ENCODE assay signal across 31 mouse cellular contexts in genomic region chr13:41377011-41377431, GRCm38 (mm10).
DNase-seq lines count a peak whose midpoint lies in the region; ATAC-seq and TF ChIP-seq lines count a peak whose summit lies in the region.
"Had no signal": no experiment of that assay in that cellular context is flagged by ENCODE, and none has a peak within 500 bp of the region (broad histone marks: within the 10 kb centered on the region; RNA-seq: fewer than 3 reads in every experiment).

No protein-coding gene starts in this region.

- no peak overlapping the region for H3K27ac ChIP-seq in kidney, postnatal 0 days
- no peak overlapping the region; the same call in 1 of the 2 replicates for H3K27ac ChIP-seq in embryonic facial prominence, embryonic 10.5 days (replicated peaks)
- no peak overlapping the region for H3K27ac ChIP-seq in forebrain, embryonic 14.5 days (ENCODE audit: low read depth, low read length)
- H3K27ac ChIP-seq: hindbrain, embryonic 15.5 days; liver, embryonic 12.5 days; neural tube, embryonic 13.5 days; stomach, embryonic 15.5 days had no signal

- no peak for ATAC-seq in kidney, postnatal 0 days (replicated peaks; ENCODE audit: low FRiP score, low read depth)
- no peak for ATAC-seq in forebrain, embryonic 14.5 days
- ATAC-seq: forebrain, postnatal 0 days; liver, embryonic 12.5 days; liver, postnatal 0 days had no signal

- no peak overlapping the region for H3K4me3 ChIP-seq in kidney, postnatal 0 days (replicated peaks; ENCODE audit: low read depth, low read length)
- H3K4me3 ChIP-seq in embryonic facial prominence, embryonic 10.5 days: no peak overlapping the region
- no peak overlapping the region for H3K4me3 ChIP-seq in forebrain, embryonic 14.5 days (ENCODE audit: low read depth, low read length)
- H3K4me3 ChIP-seq: erythroblast, embryonic 14.5 days; hindbrain, embryonic 15.5 days; liver, embryonic 12.5 days; megakaryocyte, embryonic 14.5 days; neural tube, embryonic 13.5 days; stomach, embryonic 15.5 days had no signal

- peak; percentile 61 for DNase-seq in heart, adult 11 months
- DNase-seq in heart, postnatal 36 days: no peak
- peak; percentile 54 for DNase-seq in kidney, postnatal 0 days (ENCODE audit: low spot score)
- no peak for DNase-seq in kidney, adult 9 months
- peak; percentile 39 for DNase-seq in embryonic facial prominence, embryonic 10.5 days (ENCODE audit: low spot score)
- DNase-seq in yolk sac, embryonic 10.5 days (ENCODE audit: low spot score): peak; percentile 44
- no peak for DNase-seq in forebrain, embryonic 14.5 days (ENCODE audit: low spot score)
- no peak for DNase-seq in frontal cortex, adult 2 months (ENCODE audit: extremely low spot score in 1 of 2, low spot score in 1 of 2)
- DNase-seq: adrenal gland, adult 8-10 months; cerebellum, adult 2 months; cerebellum, postnatal 14 days; forebrain, postnatal 0 days; gastrocnemius, postnatal 25 days; heart, adult 18-20 months; heart, postnatal 4 days; kidney, adult 8-10 months; layer of hippocampus, postnatal 36 days; left cerebral cortex, postnatal 4 days; liver, postnatal 0 days; lung, postnatal 4 days; midbrain, embryonic 14.5 days; right cerebral cortex, postnatal 25 days; thymus, postnatal 14 days had no signal

- no peak overlapping the region for H3K9ac ChIP-seq in kidney, postnatal 0 days (ENCODE audit: low read depth, low read length)
- no peak overlapping the region for H3K9ac ChIP-seq in forebrain, embryonic 14.5 days (ENCODE audit: low read length)
- H3K9ac ChIP-seq: forebrain, postnatal 0 days; hindbrain, embryonic 15.5 days; liver, embryonic 12.5 days; liver, postnatal 0 days; neural tube, embryonic 13.5 days; stomach, embryonic 15.5 days had no signal

- H3K4me1 ChIP-seq in kidney, postnatal 0 days (replicated peaks; ENCODE audit: insufficient read depth, low read length): no peaks in the 10 kb centered on the region
- peaks cover 29% of the 10 kb centered on the region for H3K4me1 ChIP-seq in embryonic facial prominence, embryonic 10.5 days
- no peaks in the 10 kb centered on the region for H3K4me1 ChIP-seq in forebrain, embryonic 14.5 days (ENCODE audit: control insufficient read depth, insufficient read depth, low read length)
- H3K4me1 ChIP-seq: hindbrain, embryonic 15.5 days; liver, embryonic 12.5 days; stomach, embryonic 15.5 days had no signal

- H3K27me3 ChIP-seq in kidney, postnatal 0 days (ENCODE audit: insufficient read depth, low read length): no peaks in the 10 kb centered on the region
- H3K27me3 ChIP-seq in embryonic facial prominence, embryonic 10.5 days (replicated peaks; ENCODE audit: low read depth, poor library complexity, severe bottlenecking): 0 out of 2 replicates have a peak, but pooled peaks cover 4% of the 10 kb centered on the region
- no peaks in the 10 kb centered on the region for H3K27me3 ChIP-seq in forebrain, embryonic 14.5 days (replicated peaks; ENCODE audit: control insufficient read depth, insufficient read depth, low read length)
- H3K27me3 ChIP-seq: CH12.LX; hindbrain, embryonic 15.5 days; liver, embryonic 12.5 days; neural tube, embryonic 13.5 days; stomach, embryonic 15.5 days had no signal

- intact Hi-C loops in heart, postnatal 36 days (cut with DNase I): no loop called here

- no peak overlapping the region for H3K4me2 ChIP-seq in kidney, postnatal 0 days (ENCODE audit: low read length)
- H3K4me2 ChIP-seq in forebrain, embryonic 14.5 days (ENCODE audit: low read length): no peak overlapping the region
- H3K4me2 ChIP-seq: heart, embryonic 11.5 days; hindbrain, embryonic 15.5 days; liver, embryonic 12.5 days; neural tube, embryonic 13.5 days; stomach, embryonic 15.5 days had no signal

- no peaks in the 10 kb centered on the region for H3K9me3 ChIP-seq in kidney, postnatal 0 days (replicated peaks; ENCODE audit: low read length)
- H3K9me3 ChIP-seq in embryonic facial prominence, embryonic 10.5 days: no peaks in the 10 kb centered on the region
- no peaks in the 10 kb centered on the region for H3K9me3 ChIP-seq in forebrain, embryonic 14.5 days (replicated peaks; ENCODE audit: control insufficient read depth, low read length)
- H3K9me3 ChIP-seq: hindbrain, embryonic 15.5 days; liver, embryonic 12.5 days; megakaryocyte, embryonic 14.5 days; neural tube, embryonic 13.5 days; stomach, embryonic 15.5 days had no signal

- 22% methylated on average over 2 of the region's 2 CpGs for WGBS in kidney, postnatal 0 days
- 21% methylated on average over 2 of the region's 2 CpGs for WGBS in embryonic facial prominence, embryonic 10.5 days
- WGBS in forebrain, embryonic 14.5 days: 53% methylated on average over 2 of the region's 2 CpGs

- TF ChIP-seq CTCF in kidney, postnatal 0 days (IDR thresholded peaks at IDR 0.05; ENCODE audit: low read depth): no peak

- no peaks in the 10 kb centered on the region for H3K36me3 ChIP-seq in kidney, postnatal 0 days (ENCODE audit: insufficient read depth, low read length)
- no peaks in the 10 kb centered on the region for H3K36me3 ChIP-seq in embryonic facial prominence, embryonic 10.5 days (replicated peaks)
- no peaks in the 10 kb centered on the region for H3K36me3 ChIP-seq in forebrain, embryonic 14.5 days (ENCODE audit: control insufficient read depth, insufficient read depth, low read length)
- H3K36me3 ChIP-seq: hindbrain, embryonic 15.5 days; liver, embryonic 12.5 days; neural tube, embryonic 13.5 days; stomach, embryonic 15.5 days had no signal

Comparison
In these comparisons a context has a peak if more than half of its experiments do, and no peak if none do; other contexts are left out.
1. DNase-seq: peak in heart, adult 11 months (single experiment), kidney, postnatal 0 days (single experiment), embryonic facial prominence, embryonic 10.5 days (single experiment) and yolk sac, embryonic 10.5 days (single experiment); none in heart, postnatal 36 days (0 of 2), kidney, adult 9 months (single experiment), forebrain, embryonic 14.5 days (single experiment) and frontal cortex, adult 2 months (0 of 2).